Mouse (Mus musculus): ENCODE data around the gene Cul5. TPM values are rescaled to one million over a fixed set of nuclear protein-coding genes. Genes with fewer than 3 reads are reported as not detected.

Gene Cul5
- polyA plus RNA-seq, 1 experiment from 2014 or later, result 8.7 TPM

GRCm38 (mm10) chr9:53614286-53614685 is 55.5 kb downstream of the Cul5 start:
- H3K27ac ChIP-seq (ENCODE audit: low read length), result no peak overlapping the region
- H3K4me1 ChIP-seq (ENCODE audit: control insufficient read depth, low read depth, low read length), result peaks cover 7% of the 10 kb centered on the region
- no peak overlapping the region for H3K4me2 ChIP-seq (ENCODE audit: low read depth, low read length)
- 56% methylated on average over 4 of the region's 4 CpGs for WGBS (ENCODE audit: insufficient replicate concordance)
- H3K27me3 ChIP-seq (ENCODE audit: control insufficient read depth, insufficient read depth, low read depth, low read length), result no peaks in the 10 kb centered on the region
- H3K36me3 ChIP-seq (ENCODE audit: control insufficient read depth, insufficient read depth), result no peaks in the 10 kb centered on the region
- no peak for ATAC-seq (ENCODE audit: low read depth)
- H3K4me3 ChIP-seq (ENCODE audit: low read depth, low read length), result no peak overlapping the region
- H3K9ac ChIP-seq (ENCODE audit: low read depth, low read length), result no peak overlapping the region
- no peaks in the 10 kb centered on the region for H3K9me3 ChIP-seq (replicated peaks; ENCODE audit: control insufficient read depth, low read length)

- peak within 1 kb of the TSS; percentile 75 for H3K4me3 ChIP-seq (ENCODE audit: low read depth, low read length)
- peaks cover 7% of the 10 kb centered on the region for H3K4me1 ChIP-seq (ENCODE audit: control insufficient read depth, low read depth, low read length)
- peak within 1 kb of the TSS; percentile 84 for H3K9ac ChIP-seq (ENCODE audit: low read depth, low read length)
- ATAC-seq (ENCODE audit: low read depth), result peak; percentile 99
- WGBS (ENCODE audit: insufficient replicate concordance), result 4% methylated on average over 52 of the region's 52 CpGs
- H3K4me2 ChIP-seq (ENCODE audit: low read depth, low read length), result peak within 1 kb of the TSS; percentile 89
- H3K36me3 ChIP-seq (ENCODE audit: control insufficient read depth, insufficient read depth), result no peaks in the 10 kb centered on the region
- H3K9me3 ChIP-seq (replicated peaks; ENCODE audit: control insufficient read depth, low read length), result no peaks in the 10 kb centered on the region
- no peaks in the 10 kb centered on the region for H3K27me3 ChIP-seq (ENCODE audit: control insufficient read depth, insufficient read depth, low read depth, low read length)
- peak within 1 kb of the TSS; percentile 85 for H3K27ac ChIP-seq (ENCODE audit: low read length)
Observed at GRCm38 (mm10) chr9:53609968-53610781, 59.6 kb downstream of the Cul5 start, which contains the start of gene Acat1. Gene Acat1 (minus strand): TSS chr9:53610382.

GRCm38 (mm10) chr9:53609306-53609967 is 60.4 kb downstream of the Cul5 start:
- Histone ChIP-seq H3K27ac (ENCODE audit: low read length) (peak overlapping the region; percentile 85), H3K9me3 (replicated peaks; ENCODE audit: control insufficient read depth, low read length) (no peaks in the 10 kb centered on the region), H3K4me1 (ENCODE audit: control insufficient read depth, low read depth, low read length) (peaks cover 11% of the 10 kb centered on the region), H3K4me3 (ENCODE audit: low read depth, low read length) (peak overlapping the region; percentile 75), H3K36me3 (ENCODE audit: control insufficient read depth, insufficient read depth) (no peaks in the 10 kb centered on the region), H3K9ac (ENCODE audit: low read depth, low read length) (peak overlapping the region; percentile 84), H3K27me3 (ENCODE audit: control insufficient read depth, insufficient read depth, low read depth, low read length) (no peaks in the 10 kb centered on the region), H3K4me2 (ENCODE audit: low read depth, low read length) (peak overlapping the region; percentile 89)
- 54% methylated on average over 12 of the region's 12 CpGs for WGBS (ENCODE audit: insufficient replicate concordance)
- ATAC-seq (ENCODE audit: low read depth), result no peak

GRCm38 (mm10) chr9:53607816-53608215 is 62.0 kb downstream of the Cul5 start:
- no peak overlapping the region for H3K27ac ChIP-seq (ENCODE audit: low read length)
- WGBS (ENCODE audit: insufficient replicate concordance), result 74% methylated on average over 4 of the region's 4 CpGs
- H3K4me2 ChIP-seq (ENCODE audit: low read depth, low read length), result peak overlapping the region; percentile 89
- no peaks in the 10 kb centered on the region for H3K36me3 ChIP-seq (ENCODE audit: control insufficient read depth, insufficient read depth)
- H3K27me3 ChIP-seq (ENCODE audit: control insufficient read depth, insufficient read depth, low read depth, low read length), result no peaks in the 10 kb centered on the region
- no peak overlapping the region; the same call in 1 of the 2 replicates for H3K4me3 ChIP-seq (ENCODE audit: low read depth, low read length)
- H3K4me1 ChIP-seq (ENCODE audit: control insufficient read depth, low read depth, low read length), result peaks cover 21% of the 10 kb centered on the region
- no peaks in the 10 kb centered on the region for H3K9me3 ChIP-seq (replicated peaks; ENCODE audit: control insufficient read depth, low read length)
- ATAC-seq (ENCODE audit: low read depth), result no peak
- no peak overlapping the region for H3K9ac ChIP-seq (ENCODE audit: low read depth, low read length)

- H3K27me3 ChIP-seq (ENCODE audit: control insufficient read depth, insufficient read depth, low read depth, low read length), result no peaks in the 10 kb centered on the region
- peaks cover 22% of the 10 kb centered on the region for H3K4me1 ChIP-seq (ENCODE audit: control insufficient read depth, low read depth, low read length)
- no peak overlapping the region for H3K9ac ChIP-seq (ENCODE audit: low read depth, low read length)
- WGBS (ENCODE audit: insufficient replicate concordance), result 75% methylated on average over 3 of the region's 3 CpGs
- no peak for ATAC-seq (ENCODE audit: low read depth)
- no peak overlapping the region for H3K4me3 ChIP-seq (ENCODE audit: low read depth, low read length)
- peak overlapping the region; percentile 45 for H3K27ac ChIP-seq (ENCODE audit: low read length)
- no peak overlapping the region for H3K4me2 ChIP-seq (ENCODE audit: low read depth, low read length)
- H3K36me3 ChIP-seq (ENCODE audit: control insufficient read depth, insufficient read depth), result no peaks in the 10 kb centered on the region
- H3K9me3 ChIP-seq (replicated peaks; ENCODE audit: control insufficient read depth, low read length), result no peaks in the 10 kb centered on the region
Observed at GRCm38 (mm10) chr9:53607192-53607591, 62.6 kb downstream of the Cul5 start.

- Histone ChIP-seq H3K9ac (ENCODE audit: low read depth, low read length) (no peak overlapping the region), H3K4me1 (ENCODE audit: control insufficient read depth, low read depth, low read length) (peaks cover 21% of the 10 kb centered on the region), H3K36me3 (ENCODE audit: control insufficient read depth, insufficient read depth) (no peaks in the 10 kb centered on the region), H3K27me3 (ENCODE audit: control insufficient read depth, insufficient read depth, low read depth, low read length) (no peaks in the 10 kb centered on the region), H3K9me3 (replicated peaks; ENCODE audit: control insufficient read depth, low read length) (no peaks in the 10 kb centered on the region), H3K4me2 (ENCODE audit: low read depth, low read length) (no peak overlapping the region), H3K4me3 (ENCODE audit: low read depth, low read length) (no peak overlapping the region), H3K27ac (ENCODE audit: low read length) (no peak overlapping the region; the same call in 1 of the 2 replicates)
- 63% methylated on average over 5 of the region's 5 CpGs for WGBS (ENCODE audit: insufficient replicate concordance)
- no peak for ATAC-seq (ENCODE audit: low read depth)
Observed at GRCm38 (mm10) chr9:53604954-53605353, 64.9 kb downstream of the Cul5 start.

- Histone ChIP-seq H3K9me3 (replicated peaks; ENCODE audit: control insufficient read depth, low read length) (no peaks in the 10 kb centered on the region), H3K4me1 (ENCODE audit: control insufficient read depth, low read depth, low read length) (peaks cover 16% of the 10 kb centered on the region), H3K27ac (ENCODE audit: low read length) (peak overlapping the region; percentile 71), H3K9ac (ENCODE audit: low read depth, low read length) (no peak overlapping the region), H3K4me3 (ENCODE audit: low read depth, low read length) (no peak overlapping the region), H3K36me3 (ENCODE audit: control insufficient read depth, insufficient read depth) (no peaks in the 10 kb centered on the region), H3K4me2 (ENCODE audit: low read depth, low read length) (no peak overlapping the region), H3K27me3 (ENCODE audit: control insufficient read depth, insufficient read depth, low read depth, low read length) (no peaks in the 10 kb centered on the region)
- 67% methylated on average over 3 of the region's 3 CpGs for WGBS (ENCODE audit: insufficient replicate concordance)
- ATAC-seq (ENCODE audit: low read depth), result peak; percentile 56
Observed at GRCm38 (mm10) chr9:53603849-53604248, 66.0 kb downstream of the Cul5 start.

GRCm38 (mm10) chr9:53603384-53603783 is 66.4 kb downstream of the Cul5 start:
- no peak for ATAC-seq (ENCODE audit: low read depth)
- H3K27ac ChIP-seq (ENCODE audit: low read length), result peak overlapping the region; percentile 71

GRCm38 (mm10) chr9:53601541-53601940 is 68.3 kb downstream of the Cul5 start:
- WGBS (ENCODE audit: insufficient replicate concordance), result 82% methylated on average over 2 of the region's 2 CpGs
- no peak overlapping the region for H3K4me3 ChIP-seq (ENCODE audit: low read depth, low read length)
- peaks cover 16% of the 10 kb centered on the region for H3K4me1 ChIP-seq (ENCODE audit: control insufficient read depth, low read depth, low read length)
- H3K27me3 ChIP-seq (ENCODE audit: control insufficient read depth, insufficient read depth, low read depth, low read length), result no peaks in the 10 kb centered on the region
- H3K4me2 ChIP-seq (ENCODE audit: low read depth, low read length), result no peak overlapping the region
- ATAC-seq (ENCODE audit: low read depth), result peak; percentile 63
- no peaks in the 10 kb centered on the region for H3K9me3 ChIP-seq (replicated peaks; ENCODE audit: control insufficient read depth, low read length)
- peak overlapping the region; percentile 63; the same call in 1 of the 2 replicates for H3K27ac ChIP-seq (ENCODE audit: low read length)
- no peak overlapping the region for H3K9ac ChIP-seq (ENCODE audit: low read depth, low read length)
- no peaks in the 10 kb centered on the region for H3K36me3 ChIP-seq (ENCODE audit: control insufficient read depth, insufficient read depth)

More at GRCm38 (mm10) chr9:53603384-53603783, 66.4 kb downstream of the Cul5 start:
- Histone ChIP-seq H3K9me3 (replicated peaks; ENCODE audit: control insufficient read depth, low read length) (no peaks in the 10 kb centered on the region), H3K27me3 (ENCODE audit: control insufficient read depth, insufficient read depth, low read depth, low read length) (no peaks in the 10 kb centered on the region), H3K9ac (ENCODE audit: low read depth, low read length) (no peak overlapping the region), H3K36me3 (ENCODE audit: control insufficient read depth, insufficient read depth) (no peaks in the 10 kb centered on the region), H3K4me2 (ENCODE audit: low read depth, low read length) (no peak overlapping the region), H3K4me1 (ENCODE audit: control insufficient read depth, low read depth, low read length) (peaks cover 16% of the 10 kb centered on the region), H3K4me3 (ENCODE audit: low read depth, low read length) (no peak overlapping the region)
- 47% methylated on average over 1 of the region's 1 CpGs for WGBS (ENCODE audit: insufficient replicate concordance)
